Mouse (Mus musculus): Measurements from ENCODE around the gene Tpcn1. TPM values are rescaled to one million over a fixed set of nuclear protein-coding genes. Genes with fewer than 3 reads are reported as not detected.
A peak's percentile ranks its signal among the peaks of the same experiment; 100 is the strongest.

The Tpcn1 gene
- polyA plus RNA-seq, 1 experiment from 2014 or later: 26.5 TPM

- H3K27me3 ChIP-seq (ENCODE audit: control insufficient read depth, insufficient read depth, low read length): no peaks in the 10 kb centered on the region
- H3K36me3 ChIP-seq (ENCODE audit: control insufficient read depth, insufficient read depth, low read length): no peaks in the 10 kb centered on the region
- H3K9ac ChIP-seq (replicated peaks; ENCODE audit: low read depth, low read length): no peak overlapping the region
- H3K4me3 ChIP-seq (ENCODE audit: low read depth, low read length): no peak overlapping the region
- no peak overlapping the region for H3K27ac ChIP-seq (ENCODE audit: low read length)
- no peaks in the 10 kb centered on the region for H3K9me3 ChIP-seq (ENCODE audit: control insufficient read depth, low read depth, low read length)
- 67% methylated on average over 7 of the region's 7 CpGs for WGBS
- H3K4me2 ChIP-seq (replicated peaks; ENCODE audit: low read depth, low read length): no peak overlapping the region
- ATAC-seq (ENCODE audit: insufficient number of reproducible peaks, insufficient read depth, low FRiP score, low read depth): no peak
- peaks cover 9% of the 10 kb centered on the region; the same call in 1 of the 2 replicates for H3K4me1 ChIP-seq (ENCODE audit: control insufficient read depth, insufficient read depth, low read length)
Measured at GRCm38 (mm10) chr5:120592141-120592540, 3.7 kb upstream of the Tpcn1 start.

- Histone ChIP-seq H3K9ac (replicated peaks; ENCODE audit: low read depth, low read length) (no peak overlapping the region), H3K4me1 (ENCODE audit: control insufficient read depth, insufficient read depth, low read length) (peaks cover 18% of the 10 kb centered on the region), H3K4me2 (replicated peaks; ENCODE audit: low read depth, low read length) (no peak overlapping the region), H3K4me3 (ENCODE audit: low read depth, low read length) (no peak overlapping the region), H3K36me3 (ENCODE audit: control insufficient read depth, insufficient read depth, low read length) (no peaks in the 10 kb centered on the region), H3K27ac (ENCODE audit: low read length) (no peak overlapping the region), H3K27me3 (ENCODE audit: control insufficient read depth, insufficient read depth, low read length) (no peaks in the 10 kb centered on the region), H3K9me3 (ENCODE audit: control insufficient read depth, low read depth, low read length) (no peaks in the 10 kb centered on the region)
- ATAC-seq (ENCODE audit: insufficient number of reproducible peaks, insufficient read depth, low FRiP score, low read depth): no peak
- WGBS: 73% methylated on average over 16 of the region's 16 CpGs
Measured at GRCm38 (mm10) chr5:120590356-120591010, 2.0 kb upstream of the Tpcn1 start.

- H3K4me2 ChIP-seq (replicated peaks; ENCODE audit: low read depth, low read length): peak overlapping the region; percentile 91
- H3K4me1 ChIP-seq (ENCODE audit: control insufficient read depth, insufficient read depth, low read length): peaks cover 18% of the 10 kb centered on the region
- H3K27ac ChIP-seq (ENCODE audit: low read length): peak overlapping the region; percentile 6; the same call in 1 of the 2 replicates
- H3K27me3 ChIP-seq (ENCODE audit: control insufficient read depth, insufficient read depth, low read length): no peaks in the 10 kb centered on the region
- peak overlapping the region; percentile 60 for H3K4me3 ChIP-seq (ENCODE audit: low read depth, low read length)
- H3K9ac ChIP-seq (replicated peaks; ENCODE audit: low read depth, low read length): peak overlapping the region; percentile 47
- WGBS: 3% methylated on average over 26 of the region's 29 CpGs
- no peaks in the 10 kb centered on the region for H3K9me3 ChIP-seq (ENCODE audit: control insufficient read depth, low read depth, low read length)
- ATAC-seq (ENCODE audit: insufficient number of reproducible peaks, insufficient read depth, low FRiP score, low read depth): peak; percentile 0; the same call in 1 of the 2 replicates
- no peaks in the 10 kb centered on the region; the same call in 1 of the 2 replicates for H3K36me3 ChIP-seq (ENCODE audit: control insufficient read depth, insufficient read depth, low read length)
Measured at GRCm38 (mm10) chr5:120587940-120588568, 419 bp downstream of the Tpcn1 start.

GRCm38 (mm10) chr5:120587616-120587926 is 902 bp downstream of the Tpcn1 start:
- 19% methylated on average over 9 of the region's 9 CpGs for WGBS
- Histone ChIP-seq H3K36me3 (ENCODE audit: control insufficient read depth, insufficient read depth, low read length) (no peaks in the 10 kb centered on the region; the same call in 1 of the 2 replicates), H3K4me2 (replicated peaks; ENCODE audit: low read depth, low read length) (peak overlapping the region; percentile 91), H3K9ac (replicated peaks; ENCODE audit: low read depth, low read length) (no peak overlapping the region), H3K9me3 (ENCODE audit: control insufficient read depth, low read depth, low read length) (no peaks in the 10 kb centered on the region), H3K4me1 (ENCODE audit: control insufficient read depth, insufficient read depth, low read length) (peaks cover 18% of the 10 kb centered on the region), H3K27ac (ENCODE audit: low read length) (peak overlapping the region; percentile 55; the same call in 1 of the 2 replicates), H3K4me3 (ENCODE audit: low read depth, low read length) (peak overlapping the region; percentile 60), H3K27me3 (ENCODE audit: control insufficient read depth, insufficient read depth, low read length) (no peaks in the 10 kb centered on the region)
- ATAC-seq (ENCODE audit: insufficient number of reproducible peaks, insufficient read depth, low FRiP score, low read depth): no peak

- no peak for ATAC-seq (ENCODE audit: insufficient number of reproducible peaks, insufficient read depth, low FRiP score, low read depth)
- H3K4me3 ChIP-seq (ENCODE audit: low read depth, low read length): peak overlapping the region; percentile 60
- H3K36me3 ChIP-seq (ENCODE audit: control insufficient read depth, insufficient read depth, low read length): no peaks in the 10 kb centered on the region; the same call in 1 of the 2 replicates
- no peaks in the 10 kb centered on the region for H3K27me3 ChIP-seq (ENCODE audit: control insufficient read depth, insufficient read depth, low read length)
- H3K4me1 ChIP-seq (ENCODE audit: control insufficient read depth, insufficient read depth, low read length): peaks cover 18% of the 10 kb centered on the region
- no peaks in the 10 kb centered on the region for H3K9me3 ChIP-seq (ENCODE audit: control insufficient read depth, low read depth, low read length)
- no peak overlapping the region; the same call in 1 of the 2 replicates for H3K9ac ChIP-seq (replicated peaks; ENCODE audit: low read depth, low read length)
- H3K27ac ChIP-seq (ENCODE audit: low read length): peak overlapping the region; percentile 55; the same call in 1 of the 2 replicates
- peak overlapping the region; percentile 91 for H3K4me2 ChIP-seq (replicated peaks; ENCODE audit: low read depth, low read length)
- 8% methylated on average over 17 of the region's 17 CpGs for WGBS
Measured at GRCm38 (mm10) chr5:120586741-120587615, 1.5 kb downstream of the Tpcn1 start.

GRCm38 (mm10) chr5:120584968-120585367 is 3.5 kb downstream of the Tpcn1 start:
- WGBS: 43% methylated on average over 15 of the region's 15 CpGs
- no peaks in the 10 kb centered on the region; the same call in 1 of the 2 replicates for H3K36me3 ChIP-seq (ENCODE audit: control insufficient read depth, insufficient read depth, low read length)
- H3K4me3 ChIP-seq (ENCODE audit: low read depth, low read length): no peak overlapping the region
- peaks cover 18% of the 10 kb centered on the region for H3K4me1 ChIP-seq (ENCODE audit: control insufficient read depth, insufficient read depth, low read length)
- ATAC-seq (ENCODE audit: insufficient number of reproducible peaks, insufficient read depth, low FRiP score, low read depth): no peak
- no peak overlapping the region for H3K27ac ChIP-seq (ENCODE audit: low read length)
- no peaks in the 10 kb centered on the region for H3K9me3 ChIP-seq (ENCODE audit: control insufficient read depth, low read depth, low read length)
- H3K27me3 ChIP-seq (ENCODE audit: control insufficient read depth, insufficient read depth, low read length): no peaks in the 10 kb centered on the region
- H3K9ac ChIP-seq (replicated peaks; ENCODE audit: low read depth, low read length): no peak overlapping the region
- H3K4me2 ChIP-seq (replicated peaks; ENCODE audit: low read depth, low read length): no peak overlapping the region

GRCm38 (mm10) chr5:120583511-120583910 is 5.0 kb downstream of the Tpcn1 start:
- no peaks in the 10 kb centered on the region; the same call in 1 of the 2 replicates for H3K36me3 ChIP-seq (ENCODE audit: control insufficient read depth, insufficient read depth, low read length)
- ATAC-seq (ENCODE audit: insufficient number of reproducible peaks, insufficient read depth, low FRiP score, low read depth): no peak
- H3K4me1 ChIP-seq (ENCODE audit: control insufficient read depth, insufficient read depth, low read length): peaks cover 30% of the 10 kb centered on the region
- H3K9me3 ChIP-seq (ENCODE audit: control insufficient read depth, low read depth, low read length): no peaks in the 10 kb centered on the region
- H3K27ac ChIP-seq (ENCODE audit: low read length): no peak overlapping the region
- H3K27me3 ChIP-seq (ENCODE audit: control insufficient read depth, insufficient read depth, low read length): no peaks in the 10 kb centered on the region
- no peak overlapping the region for H3K4me3 ChIP-seq (ENCODE audit: low read depth, low read length)
- 96% methylated on average over 4 of the region's 4 CpGs for WGBS
- no peak overlapping the region for H3K9ac ChIP-seq (replicated peaks; ENCODE audit: low read depth, low read length)
- no peak overlapping the region for H3K4me2 ChIP-seq (replicated peaks; ENCODE audit: low read depth, low read length)

- Histone ChIP-seq H3K27ac (ENCODE audit: low read length) (no peak overlapping the region), H3K4me1 (ENCODE audit: control insufficient read depth, insufficient read depth, low read length) (peaks cover 27% of the 10 kb centered on the region), H3K27me3 (ENCODE audit: control insufficient read depth, insufficient read depth, low read length) (no peaks in the 10 kb centered on the region), H3K9ac (replicated peaks; ENCODE audit: low read depth, low read length) (no peak overlapping the region), H3K4me2 (replicated peaks; ENCODE audit: low read depth, low read length) (no peak overlapping the region), H3K36me3 (ENCODE audit: control insufficient read depth, insufficient read depth, low read length) (no peaks in the 10 kb centered on the region; the same call in 1 of the 2 replicates), H3K9me3 (ENCODE audit: control insufficient read depth, low read depth, low read length) (no peaks in the 10 kb centered on the region), H3K4me3 (ENCODE audit: low read depth, low read length) (no peak overlapping the region)
- ATAC-seq (ENCODE audit: insufficient number of reproducible peaks, insufficient read depth, low FRiP score, low read depth): no peak
- WGBS: 72% methylated on average over 9 of the region's 9 CpGs
Measured at GRCm38 (mm10) chr5:120582002-120582401, 6.5 kb downstream of the Tpcn1 start.
